Mouse (Mus musculus): ENCODE measurements around the gene E130311K13Rik.

Gene E130311K13Rik

DNA sequence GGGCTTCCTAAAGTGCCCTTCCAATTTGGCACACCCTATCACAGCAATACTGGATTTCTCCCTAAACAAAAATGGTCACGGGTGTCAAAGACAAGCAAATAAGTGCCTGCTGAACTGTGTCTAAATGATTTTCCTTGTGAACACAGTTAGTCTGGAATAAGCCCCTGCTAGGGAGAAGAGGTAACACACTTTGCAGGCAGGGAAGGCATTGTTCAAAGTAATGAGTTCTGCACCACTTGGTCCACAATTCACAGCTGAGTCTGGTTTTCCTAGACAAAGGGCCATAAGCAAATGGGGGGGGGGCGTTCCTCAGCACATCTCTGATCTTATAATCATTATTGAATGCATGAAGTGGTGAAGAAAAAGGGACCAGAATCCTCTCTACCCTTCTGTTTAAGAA, 33.5 kb downstream of the E130311K13Rik start:
- DNase-seq (ENCODE audit: low read depth, low spot score) = no peak

DNA sequence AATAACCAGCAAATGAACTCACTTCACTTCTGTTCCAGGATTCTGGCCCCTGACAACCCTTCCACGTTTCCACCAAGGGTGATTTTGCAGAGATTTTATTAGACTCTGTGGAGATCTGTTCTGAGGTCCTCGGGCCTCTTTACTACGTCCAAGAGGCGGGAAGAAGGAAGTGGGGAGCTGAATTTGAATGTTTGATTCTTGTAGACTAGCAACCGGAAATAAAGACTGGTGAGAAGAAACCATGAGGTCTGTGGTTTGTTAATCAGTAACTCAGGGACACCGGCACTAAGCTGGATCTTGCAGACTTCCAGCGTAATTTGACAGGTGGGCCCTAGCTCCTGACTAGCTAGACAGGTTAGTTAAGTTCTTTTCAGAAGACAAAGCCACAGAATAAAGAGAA, 35.6 kb downstream of the E130311K13Rik start:
- DNase-seq (ENCODE audit: low read depth, low spot score) = no peak

DNA sequence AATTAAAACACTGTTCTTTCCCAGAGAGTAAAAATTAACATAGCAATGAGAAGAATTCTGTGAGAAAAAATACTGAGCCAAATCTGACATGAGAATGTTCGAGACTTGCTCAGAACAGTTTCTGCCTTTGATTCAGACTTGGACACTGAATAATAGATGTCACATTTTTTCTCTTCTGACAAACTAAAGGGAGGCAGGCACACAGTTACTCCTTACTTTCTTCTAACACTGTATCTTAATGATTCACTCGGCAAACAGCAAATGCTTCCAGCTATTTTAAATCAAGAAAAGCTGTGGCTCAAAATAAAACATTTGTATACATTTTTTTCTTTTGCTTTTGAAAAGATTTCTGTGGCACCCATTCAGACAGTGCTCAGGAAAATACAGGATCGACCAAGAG, 37.1 kb downstream of the E130311K13Rik start:
- no peak for DNase-seq (ENCODE audit: low read depth, low spot score)

DNA sequence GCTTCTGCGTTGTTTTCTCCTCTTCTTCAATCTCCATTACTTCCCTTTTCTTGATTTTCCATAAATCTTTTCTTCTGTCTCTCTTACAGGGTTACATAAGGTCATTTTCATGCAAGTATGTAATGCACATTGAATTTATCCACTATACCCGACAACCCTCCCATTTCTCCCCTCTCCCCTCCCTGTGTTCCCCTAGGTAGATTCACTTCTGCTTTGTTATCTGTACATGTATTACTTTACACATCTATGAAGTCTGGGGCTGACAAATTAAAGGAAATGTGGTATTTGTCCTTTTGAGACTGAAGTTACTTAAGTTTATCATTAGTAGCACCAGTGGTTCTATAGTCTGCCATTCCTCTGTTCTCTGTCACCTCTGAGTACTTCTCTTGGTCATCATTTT, 48.2 kb downstream of the E130311K13Rik start:
- no peak for DNase-seq (ENCODE audit: low read depth, low spot score)

DNA sequence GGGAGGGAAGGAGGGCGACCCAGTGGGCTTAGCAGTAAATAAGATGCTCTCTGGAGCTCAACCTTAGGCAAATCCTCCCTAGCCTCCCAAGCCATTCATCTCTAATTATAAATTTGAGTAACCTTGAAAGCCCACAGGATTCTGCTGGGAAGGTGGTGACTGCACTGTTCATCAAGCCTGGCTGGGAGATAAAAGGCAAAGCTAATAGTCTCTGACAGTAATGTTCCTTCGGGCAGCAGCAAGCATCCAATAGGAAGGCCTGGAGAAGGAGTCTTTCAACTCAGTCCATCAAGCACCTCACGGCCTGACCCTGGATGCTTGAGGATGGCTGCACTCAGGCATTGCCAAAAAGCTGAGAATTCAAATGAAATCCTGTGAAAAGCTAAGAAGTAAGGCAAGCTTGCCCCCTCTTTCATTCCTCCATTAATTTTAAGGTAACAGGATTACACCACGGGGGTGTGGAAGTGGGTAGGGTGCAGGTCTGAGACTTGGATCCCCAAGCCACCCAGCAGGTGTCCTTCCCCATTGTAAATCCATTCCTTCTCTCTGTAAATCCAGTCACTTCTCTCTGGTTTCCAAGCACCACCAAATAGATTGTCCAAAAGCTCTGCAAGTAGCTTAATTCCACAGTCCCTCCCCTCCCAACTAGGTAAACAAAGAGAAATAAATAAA, 50.1 kb downstream of the E130311K13Rik start:
- no peak for DNase-seq (ENCODE audit: low read depth, low spot score)

DNA sequence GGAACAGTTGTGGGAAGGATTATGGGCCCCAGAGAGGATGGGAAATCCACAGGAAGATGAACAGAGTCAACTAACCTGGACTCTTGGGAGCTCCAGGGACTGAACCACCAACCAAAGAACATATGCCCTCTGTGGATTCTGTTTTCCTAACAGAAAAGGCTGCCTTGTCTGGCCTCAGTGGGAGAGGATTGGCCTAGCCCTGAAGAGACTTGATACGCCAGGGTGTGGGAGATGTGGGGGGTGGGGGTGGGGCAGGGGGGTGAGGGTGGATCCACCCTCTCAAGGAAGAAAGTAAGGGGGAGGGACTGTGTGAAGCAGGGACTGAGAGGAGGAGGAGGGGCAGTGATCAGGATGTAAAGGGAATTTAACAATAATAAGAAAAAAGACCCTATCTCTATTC, 56.5 kb downstream of the E130311K13Rik start:
- no peak for DNase-seq (ENCODE audit: low read depth, low spot score)

DNA sequence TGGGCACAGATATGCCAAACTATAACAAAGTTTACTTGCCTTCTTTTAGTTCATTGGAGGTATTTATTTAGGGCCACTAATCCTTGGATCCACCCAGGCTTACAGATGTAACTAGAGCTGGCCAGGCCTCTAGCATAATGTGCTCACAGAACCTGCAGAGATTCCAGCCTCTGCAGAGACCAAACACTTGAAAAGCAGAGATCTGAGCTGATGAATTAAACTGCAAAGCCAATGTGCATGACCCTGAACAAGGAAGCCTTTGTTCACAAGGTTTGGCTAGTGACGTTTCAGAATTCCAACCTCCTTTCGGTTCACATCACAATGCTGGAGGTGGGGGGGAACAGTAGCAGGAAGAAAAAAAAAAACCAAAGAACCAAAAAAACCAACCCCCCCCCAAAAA, 58.0 kb downstream of the E130311K13Rik start:
- no peak for DNase-seq (ENCODE audit: low read depth, low spot score)

DNA sequence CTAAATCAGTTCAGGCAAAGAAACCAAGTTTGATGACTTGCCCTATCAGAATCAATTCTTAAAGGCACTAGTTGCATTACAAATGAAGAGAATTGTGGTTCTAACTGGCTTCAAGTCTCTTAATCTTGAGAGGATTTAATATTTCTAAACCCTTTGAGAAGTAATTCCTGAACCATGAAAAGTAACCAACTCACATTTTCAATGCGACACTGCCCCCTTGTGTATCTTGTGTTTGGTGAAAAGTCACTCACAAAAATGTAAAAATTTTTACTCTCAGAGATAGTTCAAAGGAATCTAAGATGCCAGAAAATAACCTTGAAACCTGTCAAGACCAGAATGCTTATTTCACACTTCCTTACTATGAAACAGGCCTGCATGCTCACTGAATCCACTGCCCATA, 61.0 kb downstream of the E130311K13Rik start:
- no peak for DNase-seq (ENCODE audit: low read depth, low spot score)

DNA sequence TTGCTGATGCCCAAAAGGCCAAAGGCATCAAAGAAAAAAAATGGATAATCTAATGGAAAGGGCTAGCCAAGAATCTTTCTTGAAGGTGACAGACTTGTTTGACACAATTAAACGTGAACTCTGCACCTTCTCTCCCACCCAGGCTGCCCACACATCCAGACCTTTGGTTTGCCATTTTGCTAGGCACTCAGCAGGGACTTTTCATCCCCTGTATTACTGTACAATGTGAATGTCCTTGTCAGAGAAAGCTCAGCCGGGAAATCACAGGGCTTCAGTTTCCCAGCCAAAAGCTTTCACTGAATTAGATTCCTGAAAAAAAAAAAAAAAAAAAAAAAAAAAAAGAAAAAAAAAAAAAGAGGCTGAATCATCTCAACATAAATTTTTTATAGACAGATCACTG, 64.2 kb downstream of the E130311K13Rik start:
- no peak for DNase-seq (ENCODE audit: low read depth, low spot score)
